Mouse (Mus musculus) kidney, postnatal 0 days (tissue): ENCODE data around the gene Gm20696. TPM values are rescaled to one million over a fixed set of nuclear protein-coding genes. Genes with fewer than 3 reads are reported as not detected.

Experiments
- ATAC-seq: fragments of 200-750 bp; cut with Nextera tagmentation; replicated peaks from 2 replicates; pipeline ENCODE4 v1.8.0; 2017; ENCODE audit warnings: low read depth, moderate number of reproducible peaks, moderate TSS enrichment, moderate library complexity; ENCODE audit not compliant: low FRiP score
- DNase-seq: peaks from one replicate; pipeline ENCODE4 v3.0.0-alpha.2; 2016; ENCODE audit warnings: low spot score
- H3K27ac ChIP-seq: fragments of 300-500 bp; sonication (generic); 2 replicates; pipeline ENCODE4 v1.5.1; 2014; ENCODE audit warnings: mild to moderate bottlenecking
- H3K27me3 ChIP-seq: fragments of 300-500 bp; sonication (generic); 2 replicates; pipeline ENCODE4 v1.6.1; 2014; ENCODE audit warnings: low read length, mixed read lengths; ENCODE audit not compliant: insufficient read depth
- H3K36me3 ChIP-seq: fragments of 300-500 bp; sonication (generic); 2 replicates; pipeline ENCODE4 v1.6.1; 2014; ENCODE audit warnings: low read length, mixed read lengths; ENCODE audit not compliant: insufficient read depth
- H3K4me1 ChIP-seq: fragments of 300-500 bp; sonication (generic); replicated peaks from 2 replicates; pipeline ENCODE4 v1.6.1; 2014; ENCODE audit warnings: antibody characterized with exemption, low read length, mixed read lengths; ENCODE audit not compliant: insufficient read depth
- H3K4me2 ChIP-seq: fragments of 300-500 bp; sonication (generic); 2 replicates; pipeline ENCODE4 v1.6.1; 2014; ENCODE audit warnings: mild to moderate bottlenecking, low read length, moderate library complexity, mixed read lengths
- H3K4me3 ChIP-seq: fragments of 300-500 bp; sonication (generic); replicated peaks from 2 replicates; pipeline ENCODE4 v1.5.1; 2014; ENCODE audit warnings: low read depth, low read length
- H3K9ac ChIP-seq: fragments of 300-500 bp; sonication (generic); 2 replicates; pipeline ENCODE4 v1.6.1; 2014; ENCODE audit warnings: low read depth, low read length
- H3K9me3 ChIP-seq: fragments of 300-500 bp; sonication (generic); replicated peaks from 2 replicates; pipeline ENCODE4 v1.6.1; 2016; ENCODE audit warnings: low read length, inconsistent platforms, mixed read lengths
- CTCF ChIP-seq: IDR thresholded peaks from 2 replicates; pipeline ENCODE4 v1.5.1; 2016; ENCODE audit warnings: antibody characterized with exemption, low read depth, mild to moderate bottlenecking, moderate library complexity
- WGBS: fragments of 180-500 bp; shearing (Covaris S2); extraction: QIAGEN DNeasy Blood & Tissue Kit; methylation state at CpG from one replicate; pipeline ENCODE4 v1.1.7; 2014; 5-methylcytosine and 5-hydroxymethylcytosine counted together
- polyA plus RNA-seq: library from polyadenylated mRNA; unstranded; fragments of >200 nt; fragmentation: Nextera tagmentation; extraction: Ambion mirVana; gene quantifications from 2 replicates; pipeline ENCODE4 v1.2.1, GENCODE M21; 2015

Gm20696 gene
- polyA plus RNA-seq, 1 experiment from 2014 or later: 1.7 TPM

DNA sequence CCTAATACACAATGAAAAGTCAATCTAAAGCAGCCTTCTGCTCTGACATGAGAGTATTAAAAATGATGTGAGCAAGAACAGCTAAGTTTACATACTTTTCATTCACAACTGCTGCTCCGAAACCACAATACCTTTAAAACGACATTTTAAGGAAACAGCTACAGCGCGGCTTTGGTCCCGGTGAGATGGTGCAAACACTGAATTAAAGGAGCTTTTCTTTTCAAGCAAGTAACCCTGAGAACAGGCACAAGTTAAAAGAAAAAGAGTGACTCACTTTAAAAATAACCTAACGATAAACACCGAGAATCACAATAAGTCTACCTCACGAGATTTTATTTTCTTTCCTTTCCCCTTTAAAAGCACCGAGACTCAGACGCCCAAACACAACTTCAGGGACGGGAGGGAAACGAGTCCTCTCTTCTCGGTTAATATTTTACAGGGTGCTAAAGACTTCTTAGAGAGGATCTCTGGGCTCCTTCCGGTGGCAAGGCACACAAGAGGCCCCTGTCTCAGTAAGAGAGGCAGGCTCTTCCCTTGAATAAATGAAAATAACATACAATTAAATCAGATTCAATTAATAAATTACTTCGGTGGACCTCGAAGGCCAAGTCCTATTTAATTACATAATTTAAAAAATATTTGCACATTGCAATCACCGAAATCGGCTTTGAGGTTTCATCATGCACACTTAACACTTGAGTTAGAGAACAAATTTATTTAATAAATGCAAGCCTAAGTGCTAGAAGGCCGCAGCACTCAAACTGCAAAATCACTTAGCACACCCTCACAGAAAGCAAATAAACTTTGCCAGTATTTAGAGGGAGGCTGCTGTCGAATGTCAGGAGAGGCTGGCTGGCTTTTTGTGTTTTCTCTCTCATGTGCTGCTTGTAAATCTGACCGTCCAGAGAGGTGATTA lies 391.0 kb downstream of the Gm20696 start:
- 33% methylated on average over 21 of the region's 21 CpGs for WGBS
- Histone ChIP-seq H3K4me2 (peak overlapping the region; percentile 11; the same call in 1 of the 2 replicates), H3K9ac (no peak overlapping the region), H3K4me1 (no peaks in the 10 kb centered on the region), H3K27me3 (no peaks in the 10 kb centered on the region), H3K9me3 (no peaks in the 10 kb centered on the region), H3K36me3 (no peaks in the 10 kb centered on the region), H3K27ac (no peak overlapping the region), H3K4me3 (no peak overlapping the region; the same call in 1 of the 2 replicates)
- no peak for TF ChIP-seq CTCF
- ATAC-seq (no peak), DNase-seq (peak; percentile 63)

DNA sequence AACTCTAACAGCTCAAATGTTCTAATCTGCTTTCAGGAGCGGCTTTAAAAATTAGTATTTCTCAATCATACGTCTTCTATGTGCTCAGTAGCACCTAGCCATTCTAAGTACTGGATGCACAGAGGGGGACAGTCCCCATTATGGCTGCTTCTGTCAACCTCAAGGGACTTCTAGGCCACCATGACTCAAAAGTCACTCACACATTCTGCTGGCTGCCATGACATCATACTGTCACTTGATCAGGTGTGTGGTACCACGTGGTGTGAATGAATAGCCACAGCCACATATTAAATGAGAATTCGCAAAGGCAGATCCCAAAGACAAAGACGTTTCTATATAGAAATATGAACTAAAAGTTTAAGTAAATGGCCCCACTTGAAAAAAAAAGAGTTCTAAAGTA lies 391.9 kb downstream of the Gm20696 start:
- Histone ChIP-seq H3K9me3 (no peaks in the 10 kb centered on the region), H3K4me1 (no peaks in the 10 kb centered on the region), H3K27me3 (no peaks in the 10 kb centered on the region), H3K4me3 (no peak overlapping the region), H3K9ac (no peak overlapping the region), H3K4me2 (no peak overlapping the region), H3K27ac (no peak overlapping the region), H3K36me3 (no peaks in the 10 kb centered on the region)
- DNase-seq: no peak
- no peak for ATAC-seq
- WGBS: 88% methylated on average over 5 of the region's 5 CpGs
- no peak for TF ChIP-seq CTCF

DNA sequence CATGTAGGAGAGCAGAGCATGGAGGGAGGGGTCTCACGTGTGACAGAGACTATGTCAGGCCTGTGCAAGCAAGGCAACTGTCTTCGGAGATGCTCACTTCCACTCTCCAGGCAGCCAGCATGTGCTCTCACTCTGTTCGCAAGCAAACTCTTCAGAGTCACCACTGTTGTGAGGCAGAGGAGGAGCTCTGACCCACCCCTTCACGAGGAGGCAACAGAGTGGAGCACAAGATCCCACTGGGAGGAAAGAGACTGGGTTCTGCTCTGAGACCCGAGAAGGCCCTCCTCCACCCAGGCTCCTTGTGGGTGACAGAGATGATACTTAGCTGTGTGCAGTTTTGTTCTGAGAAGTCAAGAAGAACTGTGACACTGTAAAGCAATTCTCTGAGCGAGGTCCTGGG lies 392.4 kb downstream of the Gm20696 start:
- H3K4me3 ChIP-seq: no peak overlapping the region
- H3K9me3 ChIP-seq: no peaks in the 10 kb centered on the region
- no peak for DNase-seq
- H3K4me1 ChIP-seq: no peaks in the 10 kb centered on the region
- H3K36me3 ChIP-seq: no peaks in the 10 kb centered on the region
- no peak overlapping the region for H3K9ac ChIP-seq
- 65% methylated on average over 6 of the region's 6 CpGs for WGBS
- H3K27me3 ChIP-seq: no peaks in the 10 kb centered on the region
- no peak overlapping the region for H3K27ac ChIP-seq
- TF ChIP-seq CTCF: no peak
- no peak for ATAC-seq
- H3K4me2 ChIP-seq: no peak overlapping the region

- H3K27me3 ChIP-seq: no peaks in the 10 kb centered on the region
- ATAC-seq (no peak), DNase-seq (no peak)
- H3K36me3 ChIP-seq: no peaks in the 10 kb centered on the region
- no peak overlapping the region for H3K27ac ChIP-seq
- 53% methylated on average over 5 of the region's 5 CpGs for WGBS
- no peaks in the 10 kb centered on the region for H3K4me1 ChIP-seq
- H3K4me2 ChIP-seq: no peak overlapping the region
- no peak for TF ChIP-seq CTCF
- H3K4me3 ChIP-seq: no peak overlapping the region
- H3K9ac ChIP-seq: no peak overlapping the region
- H3K9me3 ChIP-seq: no peaks in the 10 kb centered on the region
Measured at GRCm38 (mm10) chr6:99273177-99273576, 393.4 kb downstream of the Gm20696 start.

DNA sequence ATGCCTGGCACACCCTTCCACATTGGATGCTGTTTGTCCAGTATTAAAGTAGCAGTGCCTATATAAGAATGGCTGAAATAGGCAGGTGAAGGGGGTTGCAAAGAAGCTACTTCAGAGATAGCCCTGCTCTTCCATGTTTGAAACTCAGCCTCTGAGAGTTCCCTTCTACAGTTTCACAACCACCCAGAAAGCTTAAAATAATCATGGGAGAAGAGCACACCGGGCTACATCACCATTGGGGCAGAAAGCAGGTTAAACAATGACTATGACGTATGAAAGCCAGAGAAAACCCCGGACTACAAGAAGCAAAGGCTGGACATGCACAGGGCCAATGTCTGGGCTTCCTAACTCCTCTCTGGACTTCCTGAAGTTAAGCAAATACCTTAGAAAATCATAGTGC lies 394.4 kb downstream of the Gm20696 start:
- no peaks in the 10 kb centered on the region for H3K36me3 ChIP-seq
- no peaks in the 10 kb centered on the region for H3K9me3 ChIP-seq
- WGBS: 54% methylated on average over 3 of the region's 3 CpGs
- no peaks in the 10 kb centered on the region for H3K27me3 ChIP-seq
- TF ChIP-seq CTCF: no peak
- ATAC-seq (no peak), DNase-seq (no peak)
- H3K4me3 ChIP-seq: no peak overlapping the region
- no peak overlapping the region for H3K4me2 ChIP-seq
- H3K4me1 ChIP-seq: no peaks in the 10 kb centered on the region
- no peak overlapping the region for H3K9ac ChIP-seq
- no peak overlapping the region for H3K27ac ChIP-seq

DNA sequence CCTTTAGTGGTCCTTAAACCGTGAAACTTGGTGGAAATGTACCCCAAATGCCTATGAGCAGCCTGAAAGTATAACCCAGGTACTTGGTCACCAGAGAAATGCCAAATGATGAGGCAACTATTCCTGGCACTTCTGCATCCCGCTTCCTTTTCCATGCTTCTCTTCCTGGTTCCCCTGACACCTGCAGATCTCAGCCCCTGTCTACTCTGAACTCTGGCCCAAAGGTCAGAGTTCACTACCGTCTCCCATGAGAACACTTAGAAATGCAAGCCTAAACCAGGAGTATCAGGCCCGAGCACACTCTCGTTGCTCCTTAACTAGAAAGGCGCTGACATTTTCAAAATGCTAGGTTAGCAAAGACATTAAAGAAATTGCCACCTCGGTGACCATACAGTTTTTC lies 394.9 kb downstream of the Gm20696 start:
- H3K36me3 ChIP-seq: no peaks in the 10 kb centered on the region
- H3K9me3 ChIP-seq: no peaks in the 10 kb centered on the region
- DNase-seq (no peak), ATAC-seq (0 out of 2 replicates have a peak, but pooled peaks have one; percentile 33)
- no peak overlapping the region for H3K4me2 ChIP-seq
- no peak overlapping the region for H3K9ac ChIP-seq
- no peak overlapping the region for H3K4me3 ChIP-seq
- WGBS: 66% methylated on average over 7 of the region's 7 CpGs
- H3K27ac ChIP-seq: no peak overlapping the region
- H3K4me1 ChIP-seq: no peaks in the 10 kb centered on the region
- TF ChIP-seq CTCF: no peak
- H3K27me3 ChIP-seq: no peaks in the 10 kb centered on the region
